Mouse (Mus musculus) forebrain, embryonic 14.5 days (tissue): ENCODE results near the gene Msrb3. TPM values are rescaled to one million over a fixed set of nuclear protein-coding genes. Genes with fewer than 3 reads are reported as not detected.
A peak's percentile ranks its signal among the peaks of the same experiment; 100 is the strongest.

Experiments
- ATAC-seq: fragments of 200-750 bp; cut with Nextera tagmentation; 2 replicates; pipeline ENCODE4 v1.8.0; 2017; ENCODE audit warnings: mild to moderate bottlenecking, moderate library complexity
- DNase-seq: peaks from one replicate; pipeline ENCODE4 v3.0.0-alpha.2; 2015; ENCODE audit warnings: low spot score
- H3K27ac ChIP-seq: fragments of 300-500 bp; sonication (generic); 2 replicates; pipeline ENCODE4 v1.5.1; 2014; ENCODE audit warnings: low read depth, mild to moderate bottlenecking, control low read depth, low read length, moderate library complexity
- H3K27me3 ChIP-seq: fragments of 300-500 bp; sonication (generic); replicated peaks from 2 replicates; pipeline ENCODE4 v1.6.1; 2014; ENCODE audit warnings: low read length, control low read depth, mixed read lengths; ENCODE audit not compliant: control insufficient read depth, insufficient read depth
- H3K36me3 ChIP-seq: fragments of 300-500 bp; sonication (generic); 2 replicates; pipeline ENCODE4 v1.6.1; 2014; ENCODE audit warnings: low read length, control low read depth; ENCODE audit not compliant: control insufficient read depth, insufficient read depth
- H3K4me1 ChIP-seq: fragments of 300-500 bp; sonication (generic); 2 replicates; pipeline ENCODE4 v1.6.1; 2014; ENCODE audit warnings: antibody characterized with exemption, low read length, control low read depth; ENCODE audit not compliant: control insufficient read depth, insufficient read depth
- H3K4me2 ChIP-seq: fragments of 300-500 bp; sonication (generic); 2 replicates; pipeline ENCODE4 v1.6.1; 2014; ENCODE audit warnings: mild to moderate bottlenecking, control low read depth, low read length
- H3K4me3 ChIP-seq: fragments of 300-500 bp; sonication (generic); 2 replicates; pipeline ENCODE4 v1.5.1; 2014; ENCODE audit warnings: low read depth, low read length, control low read depth
- H3K9ac ChIP-seq: fragments of 300-500 bp; sonication (generic); 2 replicates; pipeline ENCODE4 v1.6.1; 2014; ENCODE audit warnings: mild to moderate bottlenecking, low read length, control low read depth, moderate library complexity
- H3K9me3 ChIP-seq: fragments of 300-500 bp; sonication (generic); replicated peaks from 2 replicates; pipeline ENCODE4 v1.6.1; 2016; ENCODE audit warnings: low read length, control low read depth, mixed read lengths; ENCODE audit not compliant: control insufficient read depth
- WGBS: fragments of 180-500 bp; shearing (Covaris S2); extraction: QIAGEN DNeasy Blood & Tissue Kit; methylation state at CpG from one replicate; pipeline ENCODE4 v1.1.7; 2014; 5-methylcytosine and 5-hydroxymethylcytosine counted together
- polyA plus RNA-seq: library from polyadenylated mRNA; unstranded; fragments of >200 nt; fragmentation: Nextera tagmentation; extraction: Ambion mirVana; gene quantifications from 2 replicates; pipeline ENCODE4 v1.2.1, GENCODE M21; 2014

Gene Msrb3
- polyA plus RNA-seq, 1 experiment from 2014 or later, result 1.4 TPM

GRCm38 (mm10) chr10:120847785-120848184 lies 51.1 kb downstream of the Msrb3 start:
- H3K27me3 ChIP-seq, result no peaks in the 10 kb centered on the region
- WGBS, result 83% methylated on average over 4 of the region's 4 CpGs
- H3K9ac ChIP-seq, result no peak overlapping the region
- no peaks in the 10 kb centered on the region for H3K9me3 ChIP-seq
- ATAC-seq (no peak), DNase-seq (no peak)
- H3K4me3 ChIP-seq, result no peak overlapping the region
- H3K36me3 ChIP-seq, result no peaks in the 10 kb centered on the region
- no peak overlapping the region for H3K27ac ChIP-seq
- H3K4me2 ChIP-seq, result no peak overlapping the region
- peaks cover 8% of the 10 kb centered on the region; the same call in 1 of the 2 replicates for H3K4me1 ChIP-seq

GRCm38 (mm10) chr10:120839966-120840365 lies 58.9 kb downstream of the Msrb3 start:
- H3K4me2 ChIP-seq, result no peak overlapping the region
- no peak overlapping the region for H3K9ac ChIP-seq
- H3K4me1 ChIP-seq, result no peaks in the 10 kb centered on the region
- 84% methylated on average over 7 of the region's 7 CpGs for WGBS
- H3K9me3 ChIP-seq, result no peaks in the 10 kb centered on the region
- H3K4me3 ChIP-seq, result no peak overlapping the region
- H3K27me3 ChIP-seq, result no peaks in the 10 kb centered on the region
- H3K36me3 ChIP-seq, result no peaks in the 10 kb centered on the region
- H3K27ac ChIP-seq, result no peak overlapping the region
- no peak for ATAC-seq
- no peak for DNase-seq

DNA sequence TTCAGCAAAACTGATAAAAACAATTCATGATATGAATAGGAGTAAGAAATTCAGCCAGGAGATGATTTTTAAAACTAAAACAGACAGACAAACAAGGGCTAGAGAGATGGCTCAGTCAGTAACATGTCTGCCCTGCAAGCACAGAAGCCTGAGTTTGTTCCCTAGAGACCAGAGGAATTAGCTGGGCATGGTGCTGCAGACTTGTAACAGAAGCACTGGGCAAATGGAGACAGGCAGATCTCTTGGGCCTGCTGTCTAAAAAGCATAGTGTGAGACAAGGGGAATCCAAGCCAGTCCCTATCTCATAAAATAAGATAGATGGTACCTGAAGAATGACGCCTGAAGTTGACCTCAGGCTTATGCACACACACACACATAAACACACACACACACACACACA lies 64.4 kb downstream of the Msrb3 start:
- DNase-seq, result no peak
- Histone ChIP-seq H3K9ac (no peak overlapping the region), H3K27me3 (no peaks in the 10 kb centered on the region), H3K4me1 (no peaks in the 10 kb centered on the region), H3K4me2 (no peak overlapping the region), H3K36me3 (no peaks in the 10 kb centered on the region), H3K27ac (no peak overlapping the region), H3K4me3 (no peak overlapping the region), H3K9me3 (no peaks in the 10 kb centered on the region)
- WGBS, result 94% methylated on average over 1 of the region's 1 CpGs
- ATAC-seq, result no peak

- no peak for ATAC-seq
- Histone ChIP-seq H3K9ac (no peak overlapping the region), H3K27me3 (no peaks in the 10 kb centered on the region), H3K9me3 (no peaks in the 10 kb centered on the region), H3K4me3 (no peak overlapping the region), H3K36me3 (no peaks in the 10 kb centered on the region), H3K4me2 (no peak overlapping the region), H3K27ac (no peak overlapping the region), H3K4me1 (no peaks in the 10 kb centered on the region)
- peak; percentile 59 for DNase-seq
Measured at GRCm38 (mm10) chr10:120833836-120834235, 65.1 kb downstream of the Msrb3 start.

DNA sequence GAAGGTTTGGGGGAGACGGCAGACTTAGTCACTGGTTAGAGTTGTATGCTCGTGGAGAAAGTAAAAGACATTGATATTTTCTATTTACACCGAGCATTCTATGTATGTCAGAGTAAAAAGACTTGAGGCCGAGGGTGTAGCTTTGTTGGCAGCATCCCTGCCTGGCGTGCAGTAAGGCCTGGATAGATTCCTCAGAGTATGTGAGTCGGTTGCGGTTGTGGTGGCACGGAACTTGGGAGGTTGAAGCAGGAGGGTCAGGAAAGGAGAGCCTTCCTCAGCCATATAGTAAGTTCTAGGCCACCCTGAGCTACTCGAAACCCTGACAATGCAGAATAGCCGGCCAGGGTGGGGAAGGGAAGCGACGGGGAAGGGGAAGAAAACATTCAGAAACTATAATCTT lies 71.1 kb downstream of the Msrb3 start:
- Histone ChIP-seq H3K9ac (no peak overlapping the region), H3K9me3 (no peaks in the 10 kb centered on the region), H3K36me3 (no peaks in the 10 kb centered on the region), H3K27ac (no peak overlapping the region), H3K27me3 (no peaks in the 10 kb centered on the region), H3K4me2 (no peak overlapping the region), H3K4me1 (peaks cover 12% of the 10 kb centered on the region), H3K4me3 (no peak overlapping the region)
- DNase-seq (no peak), ATAC-seq (no peak)
- WGBS, result 72% methylated on average over 12 of the region's 12 CpGs

DNA sequence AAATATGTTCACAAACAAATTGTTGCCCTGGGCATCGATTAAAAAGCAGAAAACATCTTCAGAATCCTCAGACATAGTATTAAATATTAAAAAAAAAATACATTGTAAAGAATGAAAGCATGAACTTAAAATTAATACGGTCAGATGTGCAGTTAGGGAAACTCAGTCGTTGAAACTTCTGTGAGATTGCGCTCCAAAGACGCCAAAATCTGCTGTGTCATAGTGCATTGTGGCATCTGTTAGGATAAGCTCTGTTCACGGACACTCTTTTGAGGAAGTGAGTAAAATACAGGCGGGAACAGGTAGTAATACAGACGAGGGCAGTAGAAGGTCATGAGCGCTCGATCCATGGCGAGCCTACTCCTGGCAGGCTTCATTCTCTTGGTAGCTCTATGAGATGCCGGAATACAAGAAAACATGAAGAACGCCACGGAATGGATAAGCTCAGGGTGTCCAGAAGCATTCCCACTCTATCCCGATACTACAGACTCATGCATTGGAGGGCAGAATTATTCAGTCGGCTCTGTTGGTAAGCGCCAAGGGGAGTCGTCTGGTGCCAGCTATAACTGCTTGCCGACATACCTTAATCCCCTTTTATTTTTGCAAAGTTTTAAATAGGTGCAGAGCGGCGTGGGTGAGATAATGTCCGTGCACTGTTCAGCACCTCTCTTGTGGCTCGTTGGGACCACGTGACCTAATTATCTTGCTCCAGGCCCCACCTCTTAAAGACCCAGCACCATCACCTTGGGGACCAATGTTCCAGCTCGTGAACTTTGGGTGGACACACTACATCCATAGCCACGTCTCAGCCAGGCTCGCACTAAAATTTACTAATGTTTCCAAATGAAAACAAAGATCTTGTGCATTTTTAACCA lies 71.9 kb downstream of the Msrb3 start:
- peaks cover 12% of the 10 kb centered on the region for H3K4me1 ChIP-seq
- no peaks in the 10 kb centered on the region for H3K9me3 ChIP-seq
- H3K36me3 ChIP-seq, result no peaks in the 10 kb centered on the region
- ATAC-seq, result peak; percentile 78
- H3K27me3 ChIP-seq, result no peaks in the 10 kb centered on the region
- 30% methylated on average over 27 of the region's 27 CpGs for WGBS
- peak overlapping the region; percentile 64; the same call in 1 of the 2 replicates for H3K27ac ChIP-seq
- peak overlapping the region; percentile 25 for H3K9ac ChIP-seq
- DNase-seq, result peak; percentile 56
- H3K4me3 ChIP-seq, result peak overlapping the region; percentile 25
- H3K4me2 ChIP-seq, result peak overlapping the region; percentile 49

GRCm38 (mm10) chr10:120826381-120826780 lies 72.5 kb downstream of the Msrb3 start:
- 26% methylated on average over 7 of the region's 7 CpGs for WGBS
- ATAC-seq, result no peak

GRCm38 (mm10) chr10:120825594-120825993 lies 73.3 kb downstream of the Msrb3 start:
- Histone ChIP-seq H3K4me1 (peaks cover 19% of the 10 kb centered on the region), H3K36me3 (no peaks in the 10 kb centered on the region), H3K9ac (no peak overlapping the region), H3K27me3 (no peaks in the 10 kb centered on the region), H3K4me3 (no peak overlapping the region), H3K4me2 (peak overlapping the region; percentile 49), H3K27ac (peak overlapping the region; percentile 44), H3K9me3 (no peaks in the 10 kb centered on the region)
- ATAC-seq (peak; percentile 78), DNase-seq (peak; percentile 78)
- WGBS, result 5% methylated on average over 11 of the region's 11 CpGs

More at GRCm38 (mm10) chr10:120826381-120826780, 72.5 kb downstream of the Msrb3 start:
- H3K9ac ChIP-seq, result no peak overlapping the region; the same call in 1 of the 2 replicates
- no peaks in the 10 kb centered on the region for H3K27me3 ChIP-seq
- no peaks in the 10 kb centered on the region for H3K36me3 ChIP-seq
- peak overlapping the region; percentile 44; the same call in 1 of the 2 replicates for H3K27ac ChIP-seq
- peak overlapping the region; percentile 49 for H3K4me2 ChIP-seq
- peaks cover 15% of the 10 kb centered on the region for H3K4me1 ChIP-seq
- no peaks in the 10 kb centered on the region for H3K9me3 ChIP-seq
- no peak for DNase-seq
- H3K4me3 ChIP-seq, result peak overlapping the region; percentile 25
